Mouse (Mus musculus) stomach, embryonic 14.5 days (tissue): ENCODE measurements around the gene Slit3. TPM values are rescaled to one million over a fixed set of nuclear protein-coding genes. Genes with fewer than 3 reads are reported as not detected.
A peak's percentile ranks its signal among the peaks of the same experiment; 100 is the strongest.

ENCODE experiments used
- ATAC-seq: fragments of 200-750 bp; cut with Nextera tagmentation; 2 replicates; pipeline ENCODE4 v1.8.0; 2017; ENCODE audit warnings: low read depth, moderate TSS enrichment; ENCODE audit not compliant: insufficient number of reproducible peaks, insufficient read depth, low FRiP score
- H3K27ac ChIP-seq: fragments of 300-500 bp; sonication (generic); 2 replicates; pipeline ENCODE4 v1.5.1; 2014; ENCODE audit warnings: mild to moderate bottlenecking, low read length, moderate library complexity, mixed read lengths
- H3K27me3 ChIP-seq: fragments of 300-500 bp; sonication (generic); 2 replicates; pipeline ENCODE4 v1.6.1; 2014; ENCODE audit warnings: low read length, control low read depth, mixed read lengths; ENCODE audit not compliant: control insufficient read depth, insufficient read depth
- H3K36me3 ChIP-seq: fragments of 300-500 bp; sonication (generic); 2 replicates; pipeline ENCODE4 v1.6.1; 2014; ENCODE audit warnings: mild to moderate bottlenecking, control low read depth, low read length, moderate library complexity, mixed read lengths; ENCODE audit not compliant: control insufficient read depth, insufficient read depth
- H3K4me1 ChIP-seq: fragments of 300-500 bp; sonication (generic); 2 replicates; pipeline ENCODE4 v1.6.1; 2014; ENCODE audit warnings: low read length, control low read depth, mixed read lengths; ENCODE audit not compliant: control insufficient read depth, insufficient read depth
- H3K4me2 ChIP-seq: fragments of 300-500 bp; sonication (generic); replicated peaks from 2 replicates; pipeline ENCODE4 v1.6.1; 2014; ENCODE audit warnings: low read depth, low read length, control low read depth
- H3K4me3 ChIP-seq: fragments of 300-500 bp; sonication (generic); 2 replicates; pipeline ENCODE4 v1.5.1; 2014; ENCODE audit warnings: low read depth, low read length, control low read depth
- H3K9ac ChIP-seq: fragments of 300-500 bp; sonication (generic); replicated peaks from 2 replicates; pipeline ENCODE4 v1.6.1; 2014; ENCODE audit warnings: low read depth, mild to moderate bottlenecking, control low read depth, low read length, moderate library complexity, mixed read lengths
- H3K9me3 ChIP-seq: fragments of 300-500 bp; sonication (generic); 2 replicates; pipeline ENCODE4 v1.6.1; 2016; ENCODE audit warnings: low read depth, low read length, control low read depth; ENCODE audit not compliant: control insufficient read depth
- WGBS: fragments of 180-500 bp; shearing (Covaris S2); extraction: QIAGEN DNeasy Blood & Tissue Kit; methylation state at CpG from one replicate; pipeline ENCODE4 v1.1.7; 2014; 5-methylcytosine and 5-hydroxymethylcytosine counted together
- polyA plus RNA-seq: library from polyadenylated mRNA; unstranded; fragments of >200 nt; fragmentation: Nextera tagmentation; extraction: Ambion mirVana; gene quantifications from 2 replicates; pipeline ENCODE4 v1.2.1, GENCODE M21; 2014

Gene Slit3
- polyA plus RNA-seq, 1 experiment from 2014 or later, result 18.3 TPM

GRCm38 (mm10) chr11:35276001-35276400 lies 155.0 kb downstream of the Slit3 start:
- Histone ChIP-seq H3K36me3 (no peaks in the 10 kb centered on the region), H3K4me3 (no peak overlapping the region), H3K9me3 (no peaks in the 10 kb centered on the region), H3K4me2 (no peak overlapping the region), H3K27me3 (no peaks in the 10 kb centered on the region), H3K27ac (no peak overlapping the region), H3K4me1 (peaks cover 19% of the 10 kb centered on the region), H3K9ac (no peak overlapping the region)
- no peak for ATAC-seq
- WGBS, result 86% methylated on average over 11 of the region's 11 CpGs

- WGBS, result 52% methylated on average over 16 of the region's 16 CpGs
- no peaks in the 10 kb centered on the region for H3K27me3 ChIP-seq
- no peak for ATAC-seq
- H3K4me1 ChIP-seq, result peaks cover 21% of the 10 kb centered on the region
- H3K36me3 ChIP-seq, result no peaks in the 10 kb centered on the region
- no peak overlapping the region for H3K9ac ChIP-seq
- H3K4me2 ChIP-seq, result no peak overlapping the region
- H3K27ac ChIP-seq, result no peak overlapping the region
- no peak overlapping the region for H3K4me3 ChIP-seq
- no peaks in the 10 kb centered on the region for H3K9me3 ChIP-seq
These were observed 157.2 kb downstream of the Slit3 start for GRCm38 (mm10) chr11:35278128-35278769.

- Histone ChIP-seq H3K4me3 (no peak overlapping the region), H3K4me2 (no peak overlapping the region), H3K9me3 (no peaks in the 10 kb centered on the region), H3K9ac (no peak overlapping the region), H3K36me3 (no peaks in the 10 kb centered on the region), H3K27ac (no peak overlapping the region), H3K27me3 (no peaks in the 10 kb centered on the region), H3K4me1 (peaks cover 15% of the 10 kb centered on the region)
- peak; percentile 43; the same call in 1 of the 2 replicates for ATAC-seq
- 38% methylated on average over 6 of the region's 6 CpGs for WGBS
These were observed 159.8 kb downstream of the Slit3 start for GRCm38 (mm10) chr11:35280826-35281225.

GRCm38 (mm10) chr11:35282001-35282632 lies 161.1 kb downstream of the Slit3 start:
- no peak for ATAC-seq
- Histone ChIP-seq H3K4me1 (peaks cover 15% of the 10 kb centered on the region), H3K9me3 (no peaks in the 10 kb centered on the region), H3K27me3 (no peaks in the 10 kb centered on the region), H3K27ac (no peak overlapping the region), H3K4me2 (no peak overlapping the region), H3K4me3 (no peak overlapping the region), H3K9ac (no peak overlapping the region), H3K36me3 (no peaks in the 10 kb centered on the region)
- 71% methylated on average over 5 of the region's 5 CpGs for WGBS

GRCm38 (mm10) chr11:35282825-35283571 lies 162.0 kb downstream of the Slit3 start:
- H3K27ac ChIP-seq, result no peak overlapping the region
- H3K4me1 ChIP-seq, result peaks cover 15% of the 10 kb centered on the region
- no peak overlapping the region for H3K4me3 ChIP-seq
- H3K9ac ChIP-seq, result no peak overlapping the region
- H3K27me3 ChIP-seq, result no peaks in the 10 kb centered on the region
- 25% methylated on average over 12 of the region's 12 CpGs for WGBS
- H3K36me3 ChIP-seq, result no peaks in the 10 kb centered on the region
- H3K4me2 ChIP-seq, result no peak overlapping the region
- ATAC-seq, result peak; percentile 36; the same call in 1 of the 2 replicates
- no peaks in the 10 kb centered on the region for H3K9me3 ChIP-seq

GRCm38 (mm10) chr11:35283767-35284166 lies 162.7 kb downstream of the Slit3 start:
- Histone ChIP-seq H3K27me3 (no peaks in the 10 kb centered on the region), H3K4me1 (peaks cover 8% of the 10 kb centered on the region), H3K9me3 (no peaks in the 10 kb centered on the region), H3K27ac (no peak overlapping the region), H3K4me2 (no peak overlapping the region), H3K4me3 (no peak overlapping the region), H3K9ac (no peak overlapping the region), H3K36me3 (no peaks in the 10 kb centered on the region)
- no peak for ATAC-seq
- 72% methylated on average over 3 of the region's 3 CpGs for WGBS

- Histone ChIP-seq H3K4me1 (peaks cover 7% of the 10 kb centered on the region), H3K36me3 (no peaks in the 10 kb centered on the region), H3K27ac (no peak overlapping the region), H3K4me3 (no peak overlapping the region), H3K9me3 (no peaks in the 10 kb centered on the region), H3K27me3 (no peaks in the 10 kb centered on the region), H3K4me2 (no peak overlapping the region), H3K9ac (no peak overlapping the region)
- no peak for ATAC-seq
- 81% methylated on average over 13 of the region's 13 CpGs for WGBS
These were observed 165.8 kb downstream of the Slit3 start for GRCm38 (mm10) chr11:35286578-35287390.

GRCm38 (mm10) chr11:35288056-35288455 lies 167.0 kb downstream of the Slit3 start:
- no peaks in the 10 kb centered on the region for H3K9me3 ChIP-seq
- no peak overlapping the region for H3K27ac ChIP-seq
- no peaks in the 10 kb centered on the region for H3K27me3 ChIP-seq
- H3K4me3 ChIP-seq, result no peak overlapping the region
- H3K36me3 ChIP-seq, result no peaks in the 10 kb centered on the region
- ATAC-seq, result no peak
- peaks cover 5% of the 10 kb centered on the region for H3K4me1 ChIP-seq
- 92% methylated on average over 7 of the region's 7 CpGs for WGBS
- H3K4me2 ChIP-seq, result no peak overlapping the region
- H3K9ac ChIP-seq, result no peak overlapping the region
